Mouse (Mus musculus): Measurements from ENCODE around the gene Exoc5. TPM values are rescaled to one million over a fixed set of nuclear protein-coding genes. Genes with fewer than 3 reads are reported as not detected.

The Exoc5 gene
- total and polyA plus RNA-seq, 2 experiments from 2014 or later: 47.2 to 59.5 TPM

GRCm38 (mm10) chr14:49027040-49027778 lies 39.2 kb downstream of the Exoc5 start:
- Histone ChIP-seq H3K27ac (ENCODE audit: low read depth, low read length) (no peak overlapping the region), H3K4me2 (ENCODE audit: low read depth, low read length, poor library complexity, severe bottlenecking) (no peak overlapping the region), H3K36me3 (ENCODE audit: insufficient read depth, low read length) (peaks cover 12% of the 10 kb centered on the region; the same call in 1 of the 2 replicates), H3K9me3 (ENCODE audit: low read length) (no peaks in the 10 kb centered on the region), H3K9ac (replicated peaks; ENCODE audit: low read length, poor library complexity, severe bottlenecking) (no peak overlapping the region), H3K27me3 (ENCODE audit: insufficient read depth, low read length) (no peaks in the 10 kb centered on the region), H3K4me1 (ENCODE audit: insufficient read depth, low read length) (no peaks in the 10 kb centered on the region), H3K4me3 (ENCODE audit: low read depth, low read length) (no peak overlapping the region)
- no peak for ATAC-seq (ENCODE audit: low FRiP score)
- TF ChIP-seq CTCF (IDR thresholded peaks at IDR 0.05): no peak
- WGBS: 89% methylated on average over 6 of the region's 6 CpGs
- no peak for DNase-seq (ENCODE audit: low spot score)

DNA sequence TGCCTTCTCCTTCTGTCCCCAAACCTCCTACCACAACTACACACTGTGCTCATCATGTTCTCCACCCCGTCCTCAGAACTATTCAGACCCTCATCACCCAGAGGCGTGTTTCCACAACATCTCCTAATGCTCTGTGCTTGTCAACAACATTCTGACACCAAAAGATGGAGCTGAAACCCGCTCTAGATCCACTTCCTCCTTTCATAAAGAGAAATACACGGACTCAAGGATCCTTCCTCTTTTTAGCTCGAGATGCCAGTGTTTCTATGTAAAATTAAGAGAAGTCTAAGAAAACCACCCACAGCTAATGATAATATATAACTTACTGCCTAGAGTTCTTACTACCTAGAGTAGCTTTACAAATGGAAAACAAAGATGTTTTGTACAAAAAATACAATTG lies 46.7 kb downstream of the Exoc5 start:
- DNase-seq (ENCODE audit: low spot score) (no peak), ATAC-seq (ENCODE audit: low FRiP score) (no peak)
- H3K36me3 ChIP-seq (ENCODE audit: insufficient read depth, low read length): peaks cover 14% of the 10 kb centered on the region; the same call in 1 of the 2 replicates
- H3K9ac ChIP-seq (replicated peaks; ENCODE audit: low read length, poor library complexity, severe bottlenecking): no peak overlapping the region
- no peak overlapping the region for H3K4me2 ChIP-seq (ENCODE audit: low read depth, low read length, poor library complexity, severe bottlenecking)
- TF ChIP-seq CTCF (IDR thresholded peaks at IDR 0.05): no peak
- WGBS: 92% methylated on average over 5 of the region's 5 CpGs
- H3K4me3 ChIP-seq (ENCODE audit: low read depth, low read length): no peak overlapping the region
- H3K4me1 ChIP-seq (ENCODE audit: insufficient read depth, low read length): no peaks in the 10 kb centered on the region
- H3K27ac ChIP-seq (ENCODE audit: low read depth, low read length): no peak overlapping the region
- no peaks in the 10 kb centered on the region for H3K9me3 ChIP-seq (ENCODE audit: low read length)
- H3K27me3 ChIP-seq (ENCODE audit: insufficient read depth, low read length): no peaks in the 10 kb centered on the region

GRCm38 (mm10) chr14:49008399-49009189 lies 57.9 kb downstream of the Exoc5 start:
- H3K4me1 ChIP-seq (ENCODE audit: insufficient read depth, low read length): no peaks in the 10 kb centered on the region
- H3K4me2 ChIP-seq (ENCODE audit: low read depth, low read length, poor library complexity, severe bottlenecking): no peak overlapping the region
- 76% methylated on average over 2 of the region's 2 CpGs for WGBS
- H3K27me3 ChIP-seq (ENCODE audit: insufficient read depth, low read length): no peaks in the 10 kb centered on the region
- no peak overlapping the region for H3K9ac ChIP-seq (replicated peaks; ENCODE audit: low read length, poor library complexity, severe bottlenecking)
- no peaks in the 10 kb centered on the region for H3K9me3 ChIP-seq (ENCODE audit: low read length)
- TF ChIP-seq CTCF (IDR thresholded peaks at IDR 0.05): no peak
- no peaks in the 10 kb centered on the region for H3K36me3 ChIP-seq (ENCODE audit: insufficient read depth, low read length)
- no peak overlapping the region for H3K4me3 ChIP-seq (ENCODE audit: low read depth, low read length)
- no peak overlapping the region for H3K27ac ChIP-seq (ENCODE audit: low read depth, low read length)
- no peak for DNase-seq (ENCODE audit: low spot score)
- no peak for ATAC-seq (ENCODE audit: low FRiP score)

- Histone ChIP-seq H3K4me1 (ENCODE audit: insufficient read depth, low read length) (no peaks in the 10 kb centered on the region), H3K27ac (ENCODE audit: low read depth, low read length) (no peak overlapping the region), H3K36me3 (ENCODE audit: insufficient read depth, low read length) (no peaks in the 10 kb centered on the region), H3K4me3 (ENCODE audit: low read depth, low read length) (no peak overlapping the region), H3K4me2 (ENCODE audit: low read depth, low read length, poor library complexity, severe bottlenecking) (no peak overlapping the region), H3K9ac (replicated peaks; ENCODE audit: low read length, poor library complexity, severe bottlenecking) (no peak overlapping the region), H3K9me3 (ENCODE audit: low read length) (no peaks in the 10 kb centered on the region), H3K27me3 (ENCODE audit: insufficient read depth, low read length) (no peaks in the 10 kb centered on the region)
- WGBS: 83% methylated on average over 2 of the region's 2 CpGs
- ATAC-seq (ENCODE audit: low FRiP score): 0 out of 2 replicates have a peak, but pooled peaks have one; percentile 10
- peak; percentile 7 for DNase-seq (ENCODE audit: low spot score)
- TF ChIP-seq CTCF (IDR thresholded peaks at IDR 0.05): peak; percentile 58
Observed at GRCm38 (mm10) chr14:49007979-49008378, 58.5 kb downstream of the Exoc5 start.

- Histone ChIP-seq H3K27me3 (ENCODE audit: insufficient read depth, low read length) (no peaks in the 10 kb centered on the region), H3K36me3 (ENCODE audit: insufficient read depth, low read length) (no peaks in the 10 kb centered on the region), H3K4me1 (ENCODE audit: insufficient read depth, low read length) (no peaks in the 10 kb centered on the region), H3K4me3 (ENCODE audit: low read depth, low read length) (no peak overlapping the region), H3K9me3 (ENCODE audit: low read length) (no peaks in the 10 kb centered on the region), H3K27ac (ENCODE audit: low read depth, low read length) (no peak overlapping the region), H3K4me2 (ENCODE audit: low read depth, low read length, poor library complexity, severe bottlenecking) (no peak overlapping the region), H3K9ac (replicated peaks; ENCODE audit: low read length, poor library complexity, severe bottlenecking) (no peak overlapping the region)
- DNase-seq (ENCODE audit: low spot score): no peak
- no peak for ATAC-seq (ENCODE audit: low FRiP score)
- WGBS: 82% methylated on average over 3 of the region's 3 CpGs
- no peak for TF ChIP-seq CTCF (IDR thresholded peaks at IDR 0.05)
Observed at GRCm38 (mm10) chr14:49001655-49002054, 64.8 kb downstream of the Exoc5 start.

DNA sequence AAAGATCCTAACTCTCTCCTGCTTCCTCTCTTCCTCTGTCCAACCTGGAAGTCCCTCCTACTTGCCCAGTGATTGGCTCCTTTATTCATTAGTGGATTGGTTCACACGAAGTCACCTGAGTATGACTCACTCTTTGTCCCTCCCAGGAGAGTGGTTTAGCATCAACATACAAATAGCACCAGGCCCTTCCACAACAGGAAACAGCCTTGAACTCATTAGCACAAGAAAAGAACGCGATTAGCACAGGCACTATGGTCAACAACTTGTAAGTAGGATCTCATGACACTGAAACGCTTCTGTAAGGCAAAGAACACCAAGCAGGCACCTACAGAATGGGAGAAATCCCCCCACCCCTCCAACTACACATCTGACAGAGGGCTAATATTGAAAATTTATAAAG lies 67.7 kb downstream of the Exoc5 start:
- WGBS: 50% methylated on average over 4 of the region's 4 CpGs
- no peak for TF ChIP-seq CTCF (IDR thresholded peaks at IDR 0.05)
- ATAC-seq (ENCODE audit: low FRiP score): no peak

More for the DNA sequence above, 67.7 kb downstream of the Exoc5 start:
- Histone ChIP-seq H3K4me1 (ENCODE audit: insufficient read depth, low read length) (no peaks in the 10 kb centered on the region), H3K9me3 (ENCODE audit: low read length) (no peaks in the 10 kb centered on the region), H3K36me3 (ENCODE audit: insufficient read depth, low read length) (no peaks in the 10 kb centered on the region), H3K27me3 (ENCODE audit: insufficient read depth, low read length) (no peaks in the 10 kb centered on the region), H3K4me2 (ENCODE audit: low read depth, low read length, poor library complexity, severe bottlenecking) (no peak overlapping the region), H3K4me3 (ENCODE audit: low read depth, low read length) (no peak overlapping the region), H3K9ac (replicated peaks; ENCODE audit: low read length, poor library complexity, severe bottlenecking) (no peak overlapping the region), H3K27ac (ENCODE audit: low read depth, low read length) (no peak overlapping the region)
- no peak for DNase-seq (ENCODE audit: low spot score)

Measured in midbrain, postnatal 0 days (tissue).